Mouse (Mus musculus) cerebellum, adult 11-12 months (tissue): ENCODE results near the gene BC107364.
"Not testable (repeated sequence)": the region's sequence is repeated elsewhere in the genome, so short reads cannot be mapped to it uniquely, and the experiment has no call there.

Experiments used
- DNase-seq: peaks from one replicate; pipeline ENCODE4 v3.0.0; 2022

Gene BC107364

GRCm38 (mm10) chr3:96452262-96452661, at the start of gene BC107364:
BC107364 (minus strand) TSS chr3:96452306.
- DNase-seq: not testable (repeated sequence)

DNA sequence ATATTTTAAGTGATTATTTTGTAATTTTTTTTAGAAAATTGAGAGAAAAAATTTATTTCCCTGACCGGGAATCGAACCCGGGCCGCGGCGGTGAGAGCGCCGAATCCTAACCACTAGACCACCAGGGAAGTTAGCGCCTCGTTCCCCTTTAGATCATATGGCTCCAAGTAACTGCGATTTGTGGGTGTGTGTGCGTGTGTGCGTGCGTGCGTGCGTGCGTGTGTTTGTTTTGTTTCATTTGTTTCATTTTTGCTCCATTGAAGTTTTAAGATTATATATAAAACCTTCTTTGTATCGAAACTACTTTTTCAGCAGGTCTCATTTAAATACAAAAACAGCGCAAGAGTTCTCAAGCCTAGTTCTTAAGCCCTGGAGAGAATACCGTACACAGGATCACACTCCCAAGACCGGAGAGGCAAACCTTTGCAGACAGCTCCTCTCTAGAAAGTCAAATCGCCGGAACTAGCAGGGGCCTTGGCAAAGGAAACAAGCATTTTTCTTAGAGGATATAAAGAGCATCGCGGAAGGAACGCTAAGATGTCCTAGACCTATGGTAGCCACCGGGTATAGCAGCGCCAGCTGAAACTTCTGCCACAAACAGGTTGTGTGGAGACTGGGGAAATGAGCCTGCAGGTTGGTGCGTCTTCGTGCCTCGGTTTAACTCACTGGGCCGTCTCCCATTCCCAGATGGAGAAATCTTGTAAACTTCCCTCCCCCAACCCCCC, 49.4 kb upstream of the BC107364 start:
- DNase-seq: peak; percentile 80

- peak; percentile 81 for DNase-seq
Observed at GRCm38 (mm10) chr3:96500691-96501265, 48.7 kb upstream of the BC107364 start.

GRCm38 (mm10) chr3:96500289-96500621, 48.1 kb upstream of the BC107364 start:
- peak; percentile 90 for DNase-seq

GRCm38 (mm10) chr3:96499481-96500288, 47.6 kb upstream of the BC107364 start:
- peak; percentile 78 for DNase-seq

- DNase-seq: peak; percentile 32
Observed at GRCm38 (mm10) chr3:96498476-96499245, 46.6 kb upstream of the BC107364 start.

DNA sequence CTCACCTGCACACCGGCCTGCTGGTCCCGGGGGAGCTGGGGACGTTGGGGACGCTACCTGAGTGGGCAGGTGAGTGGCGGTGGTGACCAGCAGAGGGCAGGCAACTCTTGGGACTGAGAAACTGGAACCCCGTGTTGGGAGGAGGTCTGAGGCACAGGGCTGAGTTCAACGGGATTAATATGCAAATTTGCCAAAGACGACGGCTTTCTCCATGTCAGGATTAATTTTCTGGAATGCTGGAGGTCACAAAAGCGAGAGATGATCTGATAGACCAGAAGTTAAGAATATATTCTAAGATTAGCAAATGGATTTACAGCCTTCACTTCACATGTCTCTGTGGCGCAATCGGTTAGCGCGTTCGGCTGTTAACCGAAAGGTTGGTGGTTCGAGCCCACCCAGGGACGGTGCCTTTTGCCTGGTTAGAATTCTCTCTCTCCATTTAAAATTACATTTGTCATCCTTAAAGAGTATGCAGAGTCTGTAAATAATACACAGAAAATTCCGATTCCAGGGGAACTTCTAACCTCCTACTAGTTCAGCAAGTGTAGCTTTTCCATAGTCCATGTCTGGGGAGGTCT, 45.4 kb upstream of the BC107364 start:
- DNase-seq: peak; percentile 83

DNA sequence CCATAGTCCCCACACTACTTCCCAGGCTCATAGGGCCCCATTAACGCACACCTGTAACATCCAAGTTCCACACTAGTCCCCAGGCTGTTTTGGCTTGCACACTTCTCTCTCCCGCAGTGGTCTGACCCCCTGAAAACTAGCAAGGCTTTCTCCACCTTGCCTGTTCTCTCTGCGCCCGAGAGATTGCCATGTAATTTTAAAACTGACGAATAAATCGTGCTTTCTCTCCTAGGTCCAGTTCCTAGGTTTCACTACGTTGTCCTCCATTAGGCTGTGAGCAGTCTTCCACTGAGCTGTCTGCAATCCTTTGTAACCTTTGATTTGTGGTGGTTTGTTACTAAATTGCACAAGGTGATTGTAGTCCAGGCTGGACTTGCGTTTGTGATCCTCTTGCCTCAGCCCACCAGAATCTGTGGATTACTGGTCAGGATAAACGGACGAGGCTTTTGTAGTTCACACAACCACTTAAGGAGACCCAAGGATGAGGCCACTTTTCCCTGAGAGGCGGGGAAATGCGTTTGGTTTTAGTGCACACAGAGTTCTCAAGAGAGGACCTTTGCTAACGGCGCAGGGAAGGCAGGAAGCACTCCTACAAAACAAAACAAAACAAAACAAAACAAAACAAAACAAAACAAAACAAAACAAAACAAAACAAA, 44.6 kb upstream of the BC107364 start:
- not testable (repeated sequence) for DNase-seq

GRCm38 (mm10) chr3:96496216-96496615, 44.1 kb upstream of the BC107364 start:
- DNase-seq: no peak

DNA sequence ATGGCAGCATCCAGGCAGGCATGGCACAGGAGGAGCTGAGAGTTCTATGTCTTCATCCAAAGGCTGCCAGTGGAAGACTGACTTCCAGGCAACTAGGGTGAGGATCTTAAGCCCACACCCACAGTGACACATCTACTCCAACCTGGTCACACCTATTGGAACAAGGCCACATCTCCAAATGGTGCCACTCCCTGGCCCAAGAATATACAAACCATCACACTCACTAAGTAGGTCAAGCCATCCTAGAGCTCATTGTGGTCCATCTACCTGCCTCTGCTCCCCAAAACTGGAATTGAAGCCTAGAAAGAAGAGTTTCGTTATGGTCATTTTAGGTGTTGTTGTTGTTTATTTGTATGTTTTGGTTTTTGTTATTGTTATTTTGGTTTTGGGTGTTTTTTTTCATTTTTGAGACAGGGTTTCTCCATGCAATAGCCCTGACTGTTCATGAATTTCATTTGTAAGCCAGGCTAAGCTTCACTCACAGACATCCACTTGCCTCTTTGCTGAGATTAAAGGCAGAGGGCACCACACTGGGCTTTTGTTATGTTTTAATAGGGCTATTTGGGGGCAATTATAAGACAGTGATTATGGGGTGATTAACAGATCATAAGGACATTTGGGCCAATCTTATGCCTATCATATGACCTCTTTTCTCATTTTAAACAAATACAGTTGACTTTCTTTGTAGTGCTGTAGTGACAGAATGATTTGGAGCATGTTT, 43.5 kb upstream of the BC107364 start:
- DNase-seq: peak; percentile 25

DNA sequence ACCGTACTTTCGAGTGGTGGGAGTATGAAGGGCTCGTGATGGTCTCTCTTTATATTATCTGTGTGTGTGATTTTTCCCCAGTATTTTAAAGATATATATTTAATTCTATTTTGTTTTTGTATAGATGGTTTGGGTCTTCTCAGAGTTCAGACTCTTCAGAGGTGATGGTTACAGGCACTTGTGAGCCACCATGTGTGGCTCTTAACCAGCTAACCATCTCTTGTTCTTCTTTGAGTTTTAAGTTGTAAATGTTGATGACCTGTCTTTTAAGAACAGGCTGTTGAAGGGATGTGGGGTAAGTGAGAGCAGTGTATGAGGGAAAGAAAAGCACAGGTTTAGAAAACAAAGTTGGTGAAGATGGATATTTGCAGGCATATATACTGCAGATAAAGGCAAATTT, 42.8 kb upstream of the BC107364 start:
- no peak for DNase-seq

DNA sequence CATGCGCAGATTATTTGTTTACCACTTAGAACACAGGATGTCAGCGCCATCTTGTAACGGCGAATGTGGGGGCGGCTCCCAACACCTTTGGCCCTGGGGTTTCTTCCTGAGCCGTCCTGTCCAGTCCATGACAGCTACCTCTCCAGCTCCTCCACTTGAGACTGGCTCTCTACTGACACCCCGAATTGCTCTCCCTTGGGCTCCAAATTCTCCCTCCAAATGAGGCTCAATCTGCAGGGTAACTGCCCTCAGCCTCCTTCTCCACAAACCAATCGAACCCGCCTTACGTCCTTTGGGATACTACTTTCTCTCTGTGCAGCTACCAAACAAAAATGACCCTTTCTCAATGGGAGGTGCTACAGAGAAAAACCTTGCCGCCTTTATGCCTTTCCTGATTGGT, 42.4 kb upstream of the BC107364 start:
- DNase-seq: not testable (repeated sequence)

DNA sequence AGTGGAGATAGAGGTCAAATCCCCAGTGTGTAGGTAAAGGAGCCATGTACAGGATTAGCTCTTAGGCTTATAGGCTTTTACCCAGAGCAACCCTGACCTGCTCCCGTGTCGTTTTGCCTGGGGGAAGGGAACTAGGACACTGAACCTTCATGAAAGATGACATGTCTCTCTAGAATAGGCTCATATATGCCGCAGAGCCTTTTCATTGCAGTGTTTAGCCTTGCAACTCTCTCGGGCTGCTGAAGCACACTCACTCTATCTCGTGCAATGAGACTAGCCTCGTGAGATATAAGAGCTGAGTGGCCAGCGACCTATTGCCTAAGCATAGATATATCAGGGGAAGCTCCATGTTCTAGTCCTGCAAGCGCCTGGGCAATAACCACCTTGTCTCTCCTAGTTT, 37.5 kb upstream of the BC107364 start:
- DNase-seq: not testable (repeated sequence)

DNA sequence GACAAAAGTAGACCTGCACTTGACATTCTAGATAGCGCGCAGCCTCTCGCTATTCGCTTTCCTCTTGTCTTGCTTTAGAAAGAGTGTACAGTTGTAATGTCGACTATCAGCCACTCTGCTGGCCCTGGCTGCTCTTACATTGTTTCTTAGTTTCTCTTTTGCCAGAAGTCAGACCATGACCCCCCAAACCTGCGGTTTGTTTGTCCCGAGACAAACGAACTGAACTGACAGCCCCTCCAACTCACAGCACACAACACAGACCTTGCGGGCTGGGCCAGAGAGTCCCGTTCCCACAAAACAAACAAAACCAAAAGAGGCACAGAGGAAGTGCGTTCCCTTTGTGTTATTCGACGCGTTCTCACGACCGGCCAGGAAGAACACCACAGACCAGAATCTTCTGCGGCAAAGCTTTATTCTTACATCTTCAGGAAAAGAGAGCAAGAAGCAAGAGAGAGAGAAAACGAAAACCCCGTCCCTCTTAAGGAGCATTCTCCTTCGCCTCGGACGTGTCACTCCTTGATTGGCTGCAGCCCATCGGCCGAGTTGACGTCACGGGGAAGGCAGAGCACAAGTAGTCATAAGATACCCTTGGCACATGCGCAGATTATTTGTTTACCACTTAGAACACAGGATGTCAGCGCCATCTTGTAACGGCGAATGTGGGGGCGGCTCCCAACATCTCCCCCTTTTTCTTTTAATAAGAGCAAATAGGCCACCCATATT, 37.0 kb upstream of the BC107364 start:
- peak; percentile 28 for DNase-seq

GRCm38 (mm10) chr3:96488290-96488906, 36.3 kb upstream of the BC107364 start:
- DNase-seq: not testable (repeated sequence)

GRCm38 (mm10) chr3:96487596-96488289, 35.6 kb upstream of the BC107364 start:
- DNase-seq: peak; percentile 65

- not testable (repeated sequence) for DNase-seq
Observed at GRCm38 (mm10) chr3:96486828-96487559, 34.9 kb upstream of the BC107364 start.

DNA sequence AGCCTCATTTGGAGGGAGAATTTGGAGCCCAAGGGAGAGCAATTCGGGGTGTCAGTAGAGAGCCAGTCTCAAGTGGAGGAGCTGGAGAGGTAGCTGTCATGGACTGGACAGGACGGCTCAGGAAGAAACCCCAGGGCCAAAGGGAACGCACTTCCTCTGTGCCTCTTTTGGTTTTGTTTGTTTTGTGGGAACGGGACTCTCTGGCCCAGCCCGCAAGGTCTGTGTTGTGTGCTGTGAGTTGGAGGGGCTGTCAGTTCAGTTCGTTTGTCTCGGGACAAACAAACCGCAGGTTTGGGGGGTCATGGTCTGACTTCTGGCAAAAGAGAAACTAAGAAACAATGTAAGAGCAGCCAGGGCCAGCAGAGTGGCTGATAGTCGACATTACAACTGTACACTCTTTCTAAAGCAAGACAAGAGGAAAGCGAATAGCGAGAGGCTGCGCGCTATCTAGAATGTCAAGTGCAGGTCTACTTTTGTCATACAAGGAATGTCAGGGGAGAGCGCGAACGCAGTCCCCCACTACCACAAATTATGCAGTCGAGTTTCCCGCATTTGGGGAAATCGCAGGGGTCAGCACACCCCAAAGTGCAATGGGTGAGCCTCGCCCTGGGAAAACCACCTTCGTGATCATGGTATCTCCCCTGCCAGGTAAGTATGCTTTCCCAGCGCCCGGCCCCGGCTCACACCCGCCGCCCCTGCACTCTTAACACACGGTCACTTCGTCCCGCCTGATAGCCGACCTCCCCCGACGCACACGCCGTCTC, 34.1 kb upstream of the BC107364 start:
- not testable (repeated sequence) for DNase-seq
